Mouse (Mus musculus): ENCODE results near the gene Ssh3. TPM values are rescaled to one million over a fixed set of nuclear protein-coding genes. Genes with fewer than 3 reads are reported as not detected.

Ssh3 gene
- polyA plus RNA-seq, 1 experiment from 2014 or later = 8.7 TPM

GRCm38 (mm10) chr19:4291161-4291560, 22.2 kb upstream of the Ssh3 start:
- H3K36me3 ChIP-seq = peaks cover 76% of the 10 kb centered on the region
- no peaks in the 10 kb centered on the region for H3K4me1 ChIP-seq (replicated peaks)
- WGBS = 92% methylated on average over 11 of the region's 11 CpGs
- no peaks in the 10 kb centered on the region for H3K27me3 ChIP-seq
- no peak overlapping the region for H3K4me3 ChIP-seq (replicated peaks)
- H3K9me3 ChIP-seq = no peaks in the 10 kb centered on the region
- H3K9ac ChIP-seq (replicated peaks) = no peak overlapping the region
- H3K27ac ChIP-seq = no peak overlapping the region
- no peak overlapping the region for H3K4me2 ChIP-seq (replicated peaks)
- no peak for ATAC-seq

- ATAC-seq = no peak
- Histone ChIP-seq H3K27ac (no peak overlapping the region), H3K27me3 (no peaks in the 10 kb centered on the region), H3K4me2 (replicated peaks) (no peak overlapping the region), H3K36me3 (peaks cover 81% of the 10 kb centered on the region), H3K9ac (replicated peaks) (no peak overlapping the region), H3K9me3 (no peaks in the 10 kb centered on the region), H3K4me1 (replicated peaks) (no peaks in the 10 kb centered on the region), H3K4me3 (replicated peaks) (no peak overlapping the region)
- WGBS = 83% methylated on average over 15 of the region's 15 CpGs
These were observed 21.8 kb upstream of the Ssh3 start for GRCm38 (mm10) chr19:4290749-4291148.

- 44% methylated on average over 7 of the region's 7 CpGs for WGBS
- H3K27ac ChIP-seq = 0 out of 2 replicates have a peak overlapping the region, but pooled peaks have one; percentile 56
- H3K9ac ChIP-seq (replicated peaks) = 0 out of 2 replicates have a peak overlapping the region, but pooled peaks have one; percentile 29
These were observed 14.7 kb upstream of the Ssh3 start for GRCm38 (mm10) chr19:4283653-4284052.

GRCm38 (mm10) chr19:4282898-4283553, 14.0 kb upstream of the Ssh3 start, which contains the start of gene Ankrd13d:
Gene Ankrd13d, minus strand, starts transcription at chr19:4283137.
- Histone ChIP-seq H3K4me1 (replicated peaks) (peaks cover 23% of the 10 kb centered on the region), H3K27me3 (0 out of 2 replicates have a peak, but pooled peaks cover 5% of the 10 kb centered on the region), H3K36me3 (peaks cover 48% of the 10 kb centered on the region), H3K27ac (peak within 1 kb of the TSS; percentile 56; the same call in 1 of the 2 replicates), H3K9ac (replicated peaks) (peak within 1 kb of the TSS; percentile 84), H3K4me2 (replicated peaks) (peak within 1 kb of the TSS; percentile 74), H3K4me3 (replicated peaks) (peak within 1 kb of the TSS; percentile 60), H3K9me3 (no peaks in the 10 kb centered on the region)
- ATAC-seq = peak; percentile 95
- under 1% methylated on average over 50 of the region's 50 CpGs for WGBS

More at GRCm38 (mm10) chr19:4283653-4284052, 14.7 kb upstream of the Ssh3 start:
- ATAC-seq = no peak
- H3K9me3 ChIP-seq = no peaks in the 10 kb centered on the region
- peaks cover 23% of the 10 kb centered on the region for H3K4me1 ChIP-seq (replicated peaks)
- peak overlapping the region; percentile 74 for H3K4me2 ChIP-seq (replicated peaks)
- peak overlapping the region; percentile 60 for H3K4me3 ChIP-seq (replicated peaks)
- peaks cover 54% of the 10 kb centered on the region for H3K36me3 ChIP-seq
- 0 out of 2 replicates have a peak, but pooled peaks cover 5% of the 10 kb centered on the region for H3K27me3 ChIP-seq

GRCm38 (mm10) chr19:4280425-4280824, 11.4 kb upstream of the Ssh3 start:
- Histone ChIP-seq H3K4me1 (replicated peaks) (peaks cover 23% of the 10 kb centered on the region), H3K4me3 (replicated peaks) (no peak overlapping the region), H3K9ac (replicated peaks) (no peak overlapping the region; the same call in 1 of the 2 replicates), H3K9me3 (0 out of 2 replicates have a peak, but pooled peaks cover 3% of the 10 kb centered on the region), H3K27me3 (0 out of 2 replicates have a peak, but pooled peaks cover 5% of the 10 kb centered on the region), H3K27ac (no peak overlapping the region), H3K36me3 (peaks cover 22% of the 10 kb centered on the region), H3K4me2 (replicated peaks) (no peak overlapping the region)
- no peak for ATAC-seq
- 93% methylated on average over 9 of the region's 9 CpGs for WGBS

GRCm38 (mm10) chr19:4279487-4279886, 10.5 kb upstream of the Ssh3 start:
- Histone ChIP-seq H3K27me3 (0 out of 2 replicates have a peak, but pooled peaks cover 5% of the 10 kb centered on the region), H3K36me3 (peaks cover 17% of the 10 kb centered on the region), H3K4me1 (replicated peaks) (peaks cover 23% of the 10 kb centered on the region), H3K9me3 (0 out of 2 replicates have a peak, but pooled peaks cover 3% of the 10 kb centered on the region), H3K4me2 (replicated peaks) (no peak overlapping the region), H3K9ac (replicated peaks) (no peak overlapping the region), H3K27ac (no peak overlapping the region), H3K4me3 (replicated peaks) (no peak overlapping the region)
- 97% methylated on average over 1 of the region's 1 CpGs for WGBS
- no peak for ATAC-seq

- H3K27me3 ChIP-seq = peaks cover 33% of the 10 kb centered on the region
- H3K4me2 ChIP-seq (replicated peaks) = no peak overlapping the region
- no peak for ATAC-seq
- H3K27ac ChIP-seq = no peak overlapping the region
- no peak overlapping the region for H3K4me3 ChIP-seq (replicated peaks)
- WGBS = 97% methylated on average over 11 of the region's 11 CpGs
- H3K4me1 ChIP-seq (replicated peaks) = peaks cover 7% of the 10 kb centered on the region
- H3K9ac ChIP-seq (replicated peaks) = no peak overlapping the region
- 0 out of 2 replicates have a peak, but pooled peaks cover 3% of the 10 kb centered on the region for H3K9me3 ChIP-seq
- H3K36me3 ChIP-seq = peaks cover 31% of the 10 kb centered on the region
These were observed 2.0 kb upstream of the Ssh3 start for GRCm38 (mm10) chr19:4270972-4271371.

GRCm38 (mm10) chr19:4270187-4270586, 1.2 kb upstream of the Ssh3 start:
- no peaks in the 10 kb centered on the region for H3K9me3 ChIP-seq
- peaks cover 33% of the 10 kb centered on the region for H3K27me3 ChIP-seq
- H3K27ac ChIP-seq = no peak overlapping the region
- WGBS = 78% methylated on average over 6 of the region's 6 CpGs
- H3K36me3 ChIP-seq = peaks cover 31% of the 10 kb centered on the region
- no peak overlapping the region for H3K4me3 ChIP-seq (replicated peaks)
- ATAC-seq = no peak
- peaks cover 7% of the 10 kb centered on the region for H3K4me1 ChIP-seq (replicated peaks)
- H3K9ac ChIP-seq (replicated peaks) = no peak overlapping the region
- no peak overlapping the region for H3K4me2 ChIP-seq (replicated peaks)

GRCm38 (mm10) chr19:4265956-4266355, 3.0 kb downstream of the Ssh3 start:
- Histone ChIP-seq H3K36me3 (peaks cover 11% of the 10 kb centered on the region), H3K27me3 (peaks cover 31% of the 10 kb centered on the region), H3K27ac (no peak overlapping the region), H3K9ac (replicated peaks) (no peak overlapping the region), H3K4me1 (replicated peaks) (peaks cover 7% of the 10 kb centered on the region), H3K4me3 (replicated peaks) (no peak overlapping the region), H3K4me2 (replicated peaks) (no peak overlapping the region), H3K9me3 (no peaks in the 10 kb centered on the region)
- ATAC-seq = no peak
- WGBS = 62% methylated on average over 4 of the region's 4 CpGs

GRCm38 (mm10) chr19:4264171-4264780, 4.7 kb downstream of the Ssh3 start:
- Histone ChIP-seq H3K4me2 (replicated peaks) (no peak overlapping the region), H3K9ac (replicated peaks) (no peak overlapping the region), H3K4me3 (replicated peaks) (no peak overlapping the region), H3K9me3 (no peaks in the 10 kb centered on the region), H3K27ac (no peak overlapping the region), H3K36me3 (no peaks in the 10 kb centered on the region), H3K4me1 (replicated peaks) (peaks cover 7% of the 10 kb centered on the region), H3K27me3 (peaks cover 16% of the 10 kb centered on the region)
- WGBS = 97% methylated on average over 6 of the region's 6 CpGs
- ATAC-seq = no peak

- Histone ChIP-seq H3K27ac (no peak overlapping the region), H3K27me3 (peaks cover 11% of the 10 kb centered on the region), H3K36me3 (no peaks in the 10 kb centered on the region), H3K4me1 (replicated peaks) (peaks cover 1% of the 10 kb centered on the region; the same call in 1 of the 2 replicates), H3K9me3 (no peaks in the 10 kb centered on the region), H3K4me2 (replicated peaks) (no peak overlapping the region), H3K9ac (replicated peaks) (no peak overlapping the region), H3K4me3 (replicated peaks) (no peak overlapping the region)
- ATAC-seq = no peak
- 73% methylated on average over 14 of the region's 14 CpGs for WGBS
These were observed 5.3 kb downstream of the Ssh3 start for GRCm38 (mm10) chr19:4263702-4264101.

- WGBS = 84% methylated on average over 6 of the region's 6 CpGs
- ATAC-seq = no peak
These were observed 6.2 kb downstream of the Ssh3 start for GRCm38 (mm10) chr19:4262756-4263155.

More at GRCm38 (mm10) chr19:4262756-4263155, 6.2 kb downstream of the Ssh3 start:
- Histone ChIP-seq H3K4me3 (replicated peaks) (no peak overlapping the region), H3K27me3 (peaks cover 1% of the 10 kb centered on the region), H3K27ac (no peak overlapping the region), H3K9me3 (no peaks in the 10 kb centered on the region), H3K4me1 (replicated peaks) (peaks cover 3% of the 10 kb centered on the region), H3K36me3 (no peaks in the 10 kb centered on the region), H3K4me2 (replicated peaks) (no peak overlapping the region), H3K9ac (replicated peaks) (no peak overlapping the region)
